Mouse (Mus musculus) spleen, postnatal 4 days (tissue): ENCODE data around the gene Nipbl.

Experiments used
- DNase-seq, 2 experiments: peaks; one replicate each; pipeline ENCODE4 v3.0.0; 2022; ENCODE audit warnings: low spot score in 2 of 2

The Nipbl gene

GRCm38 (mm10) chr15:8416500-8417138 lies 27.6 kb downstream of the Nipbl start:
- no peak for DNase-seq

DNA sequence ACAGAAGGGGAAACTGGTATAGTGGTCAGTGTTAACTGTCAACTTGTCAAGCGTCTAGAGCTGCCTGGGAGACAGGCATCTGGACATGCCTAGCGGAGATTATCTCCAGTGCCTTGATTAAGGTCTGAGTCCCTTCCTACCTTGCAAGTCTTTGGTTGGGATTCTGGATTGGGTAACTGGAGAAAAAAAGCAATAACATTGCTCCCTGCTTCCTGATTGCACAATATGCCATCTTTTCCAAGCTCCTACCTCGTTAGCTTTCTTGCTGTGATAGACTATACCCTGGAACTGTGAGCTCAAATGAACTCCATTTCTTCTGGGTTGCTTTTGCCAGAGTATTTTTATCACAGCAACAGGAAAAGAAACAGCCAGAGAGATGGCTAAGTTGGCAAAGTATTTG lies 30.9 kb downstream of the Nipbl start:
- DNase-seq: no peak

DNA sequence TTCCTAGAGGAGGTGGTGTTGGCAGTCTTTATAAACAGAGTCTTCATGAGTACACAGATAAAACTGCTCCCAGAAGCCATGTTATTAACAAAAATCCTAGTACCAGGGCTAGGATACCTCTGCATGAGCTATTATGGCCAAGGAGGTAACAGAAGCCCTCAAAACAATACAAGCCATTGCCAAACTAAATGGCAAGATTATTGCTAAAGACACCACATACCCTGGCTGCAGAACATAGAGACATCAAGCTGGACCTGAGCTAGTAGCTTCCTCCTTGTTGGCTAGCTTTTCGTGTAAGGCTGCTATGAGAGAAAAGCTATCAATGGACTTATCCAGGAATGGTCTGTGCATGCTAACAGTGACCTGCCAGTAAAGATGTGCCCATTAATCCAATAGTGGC lies 32.4 kb downstream of the Nipbl start:
- no peak for DNase-seq

GRCm38 (mm10) chr15:8411168-8411837 lies 33.0 kb downstream of the Nipbl start:
- no peak for DNase-seq

DNA sequence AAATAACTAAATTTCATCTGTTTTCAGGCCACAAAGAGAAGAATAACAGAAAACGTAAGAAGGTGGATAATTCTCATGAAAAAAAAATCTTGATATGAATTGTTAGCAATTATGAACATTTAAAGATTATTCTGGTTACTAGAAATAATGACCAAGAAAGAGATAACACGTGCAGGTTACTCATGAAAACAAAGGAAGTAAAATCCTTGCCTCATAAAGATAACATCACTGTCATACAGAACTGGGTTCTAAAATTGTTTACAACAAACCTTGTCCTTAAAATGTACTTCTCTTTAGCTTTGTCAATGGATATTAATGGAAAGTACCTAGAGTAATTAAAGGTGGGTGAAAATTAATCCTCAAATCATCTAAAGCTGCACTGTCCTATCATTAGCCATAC lies 37.2 kb downstream of the Nipbl start:
- no peak for DNase-seq

DNA sequence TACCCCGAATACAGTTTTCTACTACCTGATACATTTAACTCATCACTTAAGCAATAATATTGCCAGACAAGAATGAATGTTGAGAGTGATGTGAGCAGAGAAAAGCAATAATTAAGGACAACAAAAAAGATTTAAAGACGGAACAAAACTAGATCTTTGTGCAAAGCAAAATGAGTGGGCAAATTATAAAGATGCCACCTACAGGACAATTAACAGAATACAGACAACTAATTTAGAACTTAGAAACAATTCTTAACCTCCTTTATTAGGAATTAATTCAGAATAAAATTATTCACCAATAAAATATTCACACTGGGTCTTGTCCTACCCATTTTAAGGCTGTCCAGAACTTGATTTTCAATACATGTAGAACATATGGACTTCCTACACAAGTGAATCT lies 38.0 kb downstream of the Nipbl start:
- no peak for DNase-seq

DNA sequence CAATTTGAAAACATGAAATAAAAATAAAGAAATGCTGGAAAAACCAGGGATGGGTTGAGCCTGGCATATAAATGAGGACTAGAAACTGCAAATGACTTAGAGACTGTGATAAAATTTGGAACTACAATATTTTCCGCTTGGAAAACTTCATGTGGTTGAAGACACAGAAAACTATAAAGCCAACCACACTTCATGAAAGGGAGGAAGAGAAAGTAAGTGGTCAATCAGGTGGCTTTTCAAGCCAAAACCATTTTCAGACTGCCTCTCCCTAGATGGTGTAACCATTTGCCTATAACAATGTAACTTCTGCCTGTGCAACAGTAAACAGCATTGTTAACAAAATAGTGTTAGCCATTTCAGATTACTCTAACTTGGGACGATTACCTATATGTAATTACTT lies 41.7 kb downstream of the Nipbl start:
- DNase-seq: no peak

DNA sequence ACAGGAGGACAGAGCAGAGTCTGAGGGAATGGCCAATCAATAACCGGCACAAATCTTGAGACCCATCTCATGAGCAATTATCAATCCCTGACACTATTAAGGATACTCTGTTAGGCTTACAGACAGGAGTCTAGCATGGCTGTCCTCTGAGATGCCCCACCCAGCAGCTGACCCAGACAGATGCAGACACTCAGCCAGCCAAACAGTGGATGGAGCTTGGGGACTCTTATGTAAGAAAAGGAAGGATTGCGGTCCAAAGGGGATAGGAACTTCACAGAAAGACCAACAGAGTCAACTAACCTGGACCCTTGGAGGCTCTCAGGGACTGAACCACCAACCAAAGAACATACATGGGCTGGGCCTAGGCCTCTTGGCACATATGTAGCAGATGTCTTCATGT lies 42.7 kb downstream of the Nipbl start:
- no peak for DNase-seq

DNA sequence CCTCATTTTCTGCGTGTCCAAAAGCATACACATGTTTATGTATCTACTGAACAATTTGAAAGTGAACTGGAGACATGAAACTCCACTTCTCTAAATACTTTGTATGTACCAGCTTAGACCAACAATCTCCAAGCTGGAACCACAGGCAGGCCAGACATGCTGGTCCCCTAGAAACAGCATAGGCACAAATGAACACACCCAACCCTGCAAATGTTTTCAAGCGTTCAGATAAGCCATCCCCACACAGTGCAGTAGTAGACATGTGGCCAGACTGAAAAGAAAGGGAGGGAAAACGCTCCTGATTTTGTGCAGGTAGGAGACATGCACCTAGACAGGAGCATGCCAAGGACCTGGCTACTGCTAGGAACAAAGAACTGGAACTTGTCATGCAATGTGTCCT lies 52.5 kb downstream of the Nipbl start:
- DNase-seq: no peak

GRCm38 (mm10) chr15:8382213-8382612 lies 62.0 kb downstream of the Nipbl start:
- no peak for DNase-seq

DNA sequence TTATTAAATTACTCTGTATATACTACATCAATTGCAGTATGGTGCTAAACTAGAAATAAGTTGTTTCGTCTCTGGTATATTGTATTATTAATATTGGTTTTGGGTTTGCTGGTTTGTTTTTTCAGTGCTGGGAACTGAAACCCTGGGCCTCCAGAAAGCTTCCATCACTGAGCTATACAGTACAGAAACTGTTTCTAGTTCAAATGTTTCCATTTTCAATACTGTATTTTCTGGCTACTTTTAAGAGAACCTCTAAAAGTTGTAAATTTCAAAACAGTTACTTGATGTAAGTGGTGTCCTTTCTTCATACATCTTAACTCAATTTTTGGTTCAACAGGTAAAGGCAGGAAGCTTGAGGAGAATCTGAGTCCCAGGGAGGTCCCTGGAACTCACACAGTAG lies 68.6 kb downstream of the Nipbl start:
- no peak for DNase-seq

- DNase-seq: no peak
Observed at GRCm38 (mm10) chr15:8374724-8375123, 69.5 kb downstream of the Nipbl start.

- no peak for DNase-seq
Observed at GRCm38 (mm10) chr15:8347104-8347773, 97.0 kb downstream of the Nipbl start.

GRCm38 (mm10) chr15:8340596-8340995 lies 103.7 kb downstream of the Nipbl start:
- DNase-seq: no peak

DNA sequence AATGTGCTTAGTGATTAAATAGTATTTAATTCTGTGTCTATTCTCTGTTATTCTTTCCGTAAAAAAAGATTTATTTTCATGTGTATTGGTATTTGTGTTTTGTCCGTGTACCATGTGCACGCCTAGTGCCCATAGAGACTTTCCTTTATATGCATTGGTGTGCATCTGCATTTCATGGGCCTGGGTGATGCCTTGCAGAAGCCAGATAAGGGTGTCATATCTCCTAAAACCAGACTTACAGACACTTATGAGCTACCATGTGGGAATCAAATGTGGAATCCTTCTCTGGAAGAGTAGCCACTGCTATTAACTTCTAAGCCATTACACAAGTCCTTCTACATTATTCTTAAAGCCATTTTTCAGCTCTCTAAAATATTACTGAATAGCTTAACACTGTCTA lies 112.7 kb downstream of the Nipbl start:
- DNase-seq: no peak

DNA sequence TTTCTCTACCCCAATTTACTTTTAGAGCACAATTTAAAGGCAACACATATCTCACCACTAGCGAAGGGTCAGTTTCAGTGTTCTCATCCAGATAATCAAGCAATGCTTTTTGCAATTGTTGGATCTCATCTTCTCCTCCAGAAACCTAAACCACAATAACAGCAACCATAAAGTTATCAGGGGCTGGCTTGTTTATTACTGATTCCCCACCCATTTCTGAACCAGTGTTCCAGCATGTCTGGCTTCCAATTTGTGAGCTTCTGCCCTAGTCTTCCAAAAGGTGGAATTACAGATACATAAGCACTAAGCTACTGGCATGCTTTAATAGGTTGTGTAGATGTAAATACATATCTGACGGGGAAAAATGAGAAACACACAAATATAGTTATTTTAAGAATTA lies 118.6 kb downstream of the Nipbl start:
- DNase-seq: no peak

DNA sequence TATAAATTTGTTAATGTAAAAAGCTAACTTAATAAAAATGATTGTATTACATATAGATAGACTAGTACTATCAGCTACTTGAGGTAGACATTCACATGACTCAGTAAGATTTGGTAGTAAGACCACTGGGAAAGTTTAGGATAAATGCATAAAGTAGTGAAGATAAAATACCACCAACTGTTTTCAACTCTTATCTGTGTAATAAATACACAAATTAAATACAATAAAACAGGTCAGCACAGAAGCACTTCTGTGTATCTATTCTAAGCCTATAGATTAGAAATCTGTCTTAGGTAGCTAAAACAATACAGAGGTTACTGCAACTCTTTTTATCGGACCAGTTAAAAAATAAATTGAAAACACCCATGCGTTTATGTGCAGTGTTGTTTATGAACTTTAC lies 119.4 kb downstream of the Nipbl start:
- no peak for DNase-seq

DNA sequence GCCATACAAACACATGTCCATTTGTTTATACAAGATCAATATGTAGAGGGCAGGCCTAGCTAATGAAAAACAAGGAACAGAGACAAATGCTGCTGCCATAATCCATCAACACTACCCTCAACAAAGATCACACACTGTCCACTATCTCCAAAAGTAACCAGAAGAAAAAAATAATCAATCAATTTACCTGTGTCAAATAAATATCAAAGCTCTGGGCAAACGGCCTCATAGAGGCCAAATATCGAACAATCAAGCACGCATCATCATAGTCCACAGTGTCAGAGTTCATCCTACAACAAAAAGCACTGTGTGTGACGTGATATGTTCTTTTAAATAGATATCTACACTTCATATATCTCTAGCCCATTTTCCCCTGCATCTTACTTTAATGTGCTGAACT lies 120.2 kb downstream of the Nipbl start:
- DNase-seq: no peak

DNA sequence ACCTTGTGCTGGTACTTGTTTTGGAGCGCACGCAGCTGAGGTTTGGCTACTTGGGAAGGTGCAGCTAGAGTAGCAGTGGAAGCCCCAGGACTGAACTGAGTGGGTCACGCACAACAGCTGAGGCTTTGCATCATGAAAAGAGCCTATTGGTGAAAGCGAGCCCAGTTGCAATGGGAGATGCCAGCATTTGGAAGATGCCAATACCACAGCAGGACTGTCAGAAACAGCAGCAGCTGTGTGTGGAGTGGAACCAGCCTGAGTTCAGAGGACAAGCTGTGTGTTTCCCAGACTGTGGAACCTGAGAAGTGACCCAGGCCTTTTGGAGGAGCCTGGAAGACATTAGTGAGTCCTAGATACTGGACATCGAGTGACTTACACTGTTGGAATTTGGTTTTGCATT lies 122.8 kb downstream of the Nipbl start:
- DNase-seq: no peak

DNA sequence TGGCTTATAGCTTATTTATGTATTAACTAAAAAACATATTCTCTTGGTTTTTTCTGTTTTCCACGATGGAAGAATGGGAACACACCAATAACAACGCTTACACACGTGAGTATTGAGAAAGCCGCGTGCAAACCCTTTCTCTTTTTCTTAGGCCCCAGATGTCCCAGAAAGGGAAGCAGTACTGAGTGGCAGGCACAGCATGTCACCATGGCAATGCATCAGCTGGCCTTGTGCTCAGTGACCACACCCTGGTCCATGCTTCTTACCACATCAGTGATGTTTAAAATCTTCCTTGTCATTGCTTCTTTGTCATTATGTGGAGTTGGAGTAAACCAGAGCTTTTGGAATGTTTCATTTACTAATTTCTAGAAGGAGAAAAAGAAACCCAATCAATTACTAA lies 125.1 kb downstream of the Nipbl start:
- DNase-seq: no peak

- DNase-seq: no peak
Observed at GRCm38 (mm10) chr15:8317381-8317780, 126.9 kb downstream of the Nipbl start.

DNA sequence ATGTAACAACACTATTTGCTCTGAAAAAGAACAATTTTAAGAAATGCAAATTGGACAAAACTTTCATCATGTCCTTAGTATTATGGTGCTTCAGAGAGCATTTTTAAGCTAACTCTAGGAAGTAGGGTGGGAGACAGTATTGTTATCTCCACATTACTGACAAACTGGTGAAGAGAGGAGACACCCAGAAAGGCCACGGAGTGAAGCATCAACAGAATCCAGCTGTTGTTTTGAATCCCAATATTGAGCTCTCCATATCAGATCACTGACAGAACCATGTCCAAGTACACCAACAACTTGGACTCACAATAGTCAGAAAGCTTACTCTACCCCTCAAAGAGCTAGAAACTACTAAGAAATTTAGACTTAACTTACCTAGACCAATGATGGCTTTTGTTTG lies 138.8 kb downstream of the Nipbl start:
- no peak for DNase-seq

DNA sequence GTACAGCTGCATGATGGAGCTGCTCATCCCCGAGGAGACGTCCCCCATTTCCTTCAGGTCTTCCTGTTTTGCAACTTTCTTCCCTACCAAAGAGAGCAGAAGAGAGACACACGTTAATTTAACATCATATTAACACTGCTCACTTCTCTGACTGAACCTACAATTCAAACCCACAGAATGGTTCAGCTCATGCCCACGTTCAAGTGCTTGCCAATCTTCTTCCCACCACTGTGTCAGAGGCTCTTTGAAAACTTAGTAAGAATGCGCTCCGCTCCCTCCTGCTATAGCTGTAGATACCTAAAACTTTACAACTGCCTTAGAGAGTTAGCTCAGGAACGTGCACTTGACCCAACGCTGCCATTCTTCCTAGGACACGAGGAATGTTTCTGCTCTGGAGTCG lies 141.3 kb downstream of the Nipbl start:
- no peak for DNase-seq
